Mouse (Mus musculus) neural tube, embryonic 13.5 days (tissue): ENCODE measurements around the gene Spryd3. TPM values are rescaled to one million over a fixed set of nuclear protein-coding genes. Genes with fewer than 3 reads are reported as not detected.

ENCODE experiments used
- ATAC-seq: fragments of 200-750 bp; cut with Nextera tagmentation; 2 replicates; pipeline ENCODE4 v1.8.0; 2017; ENCODE audit warnings: low read depth, mild to moderate bottlenecking, moderate TSS enrichment, moderate library complexity
- H3K27ac ChIP-seq: fragments of 300-500 bp; sonication (generic); replicated peaks from 2 replicates; pipeline ENCODE4 v1.5.1; 2015; ENCODE audit warnings: moderate library complexity, mild to moderate bottlenecking, inconsistent platforms
- H3K27me3 ChIP-seq: fragments of 300-500 bp; sonication (generic); 2 replicates; pipeline ENCODE4 v1.6.1; 2015; ENCODE audit warnings: mild to moderate bottlenecking, inconsistent platforms
- H3K36me3 ChIP-seq: fragments of 300-500 bp; sonication (generic); 2 replicates; pipeline ENCODE4 v1.6.1; 2015; ENCODE audit warnings: mild to moderate bottlenecking, inconsistent platforms
- H3K4me1 ChIP-seq: fragments of 300-500 bp; sonication (generic); replicated peaks from 2 replicates; pipeline ENCODE4 v1.6.1; 2015; ENCODE audit warnings: inconsistent platforms
- H3K4me2 ChIP-seq: fragments of 300-500 bp; sonication (generic); 2 replicates; pipeline ENCODE4 v1.6.1; 2015; ENCODE audit warnings: inconsistent platforms, mild to moderate bottlenecking, moderate library complexity
- H3K4me3 ChIP-seq: fragments of 300-500 bp; sonication (generic); 2 replicates; pipeline ENCODE4 v1.5.1; 2015; ENCODE audit warnings: mild to moderate bottlenecking, inconsistent platforms
- H3K9ac ChIP-seq: fragments of 300-500 bp; sonication (generic); 2 replicates; pipeline ENCODE4 v1.6.1; 2015; ENCODE audit warnings: moderate library complexity, mild to moderate bottlenecking, inconsistent platforms
- H3K9me3 ChIP-seq: fragments of 300-500 bp; sonication (generic); 2 replicates; pipeline ENCODE4 v1.6.1; 2016; ENCODE audit warnings: inconsistent platforms
- WGBS: fragments of 180-500 bp; shearing (Covaris S2); methylation state at CpG from one replicate; pipeline ENCODE4 v1.1.7; 2015; 5-methylcytosine and 5-hydroxymethylcytosine counted together
- polyA plus RNA-seq: library from polyadenylated mRNA; unstranded; fragments of >200 nt; fragmentation: Nextera tagmentation; extraction: Ambion mirVana; gene quantifications from 2 replicates; pipeline ENCODE4 v1.2.1, GENCODE M21; 2015

Spryd3 gene
- 54.1 and 55.9 TPM in 2 replicates for polyA plus RNA-seq

GRCm38 (mm10) chr15:102136129-102136758, at the start of gene Spryd3:
Spryd3 (minus strand) TSS chr15:102136234.
- Histone ChIP-seq H3K9ac (peak within 1 kb of the TSS; percentile 89), H3K4me2 (peak within 1 kb of the TSS; percentile 87), H3K27me3 (no peaks in the 10 kb centered on the region), H3K36me3 (peaks cover 19% of the 10 kb centered on the region), H3K27ac (peak within 1 kb of the TSS; percentile 86), H3K4me3 (peak within 1 kb of the TSS; percentile 86), H3K9me3 (no peaks in the 10 kb centered on the region), H3K4me1 (peaks cover 23% of the 10 kb centered on the region)
- peak; percentile 99 for ATAC-seq
- under 1% methylated on average over 50 of the region's 50 CpGs for WGBS

DNA sequence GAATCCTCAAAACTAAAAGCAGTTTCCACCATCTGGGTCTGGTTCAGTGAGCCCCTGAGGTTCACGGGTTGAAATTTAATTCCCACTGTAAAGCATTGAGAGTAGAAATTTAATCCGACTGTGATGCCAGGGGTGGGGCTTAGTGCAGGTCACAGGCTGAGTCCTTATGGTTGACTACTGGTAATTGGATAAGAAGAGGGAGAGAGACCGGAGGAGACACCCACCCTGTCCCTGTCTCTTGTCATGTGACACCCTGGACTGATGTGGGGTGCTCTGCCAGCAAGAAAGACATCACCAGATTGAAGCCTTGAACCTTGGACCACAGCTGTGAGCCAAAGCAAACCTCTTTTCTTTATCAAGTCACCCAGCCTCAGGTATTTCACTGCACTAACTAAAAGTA, 47.0 kb upstream of the Spryd3 start:
- Histone ChIP-seq H3K4me1 (no peaks in the 10 kb centered on the region), H3K36me3 (peaks cover 27% of the 10 kb centered on the region), H3K4me2 (no peak overlapping the region), H3K4me3 (no peak overlapping the region), H3K9me3 (no peaks in the 10 kb centered on the region), H3K27ac (no peak overlapping the region), H3K9ac (no peak overlapping the region), H3K27me3 (no peaks in the 10 kb centered on the region)
- WGBS, result 85% methylated on average over 3 of the region's 3 CpGs
- no peak for ATAC-seq

GRCm38 (mm10) chr15:102179924-102180323, 43.9 kb upstream of the Spryd3 start:
- no peak overlapping the region for H3K9ac ChIP-seq
- WGBS, result 89% methylated on average over 14 of the region's 14 CpGs
- H3K4me1 ChIP-seq, result no peaks in the 10 kb centered on the region
- ATAC-seq, result no peak
- H3K27me3 ChIP-seq, result no peaks in the 10 kb centered on the region
- H3K36me3 ChIP-seq, result peaks cover 26% of the 10 kb centered on the region
- no peaks in the 10 kb centered on the region for H3K9me3 ChIP-seq
- H3K4me3 ChIP-seq, result no peak overlapping the region
- no peak overlapping the region for H3K4me2 ChIP-seq
- H3K27ac ChIP-seq, result no peak overlapping the region

GRCm38 (mm10) chr15:102179106-102179505, 43.1 kb upstream of the Spryd3 start:
- Histone ChIP-seq H3K4me3 (no peak overlapping the region), H3K4me1 (no peaks in the 10 kb centered on the region), H3K4me2 (no peak overlapping the region), H3K9me3 (no peaks in the 10 kb centered on the region), H3K27me3 (no peaks in the 10 kb centered on the region), H3K36me3 (peaks cover 21% of the 10 kb centered on the region), H3K9ac (no peak overlapping the region), H3K27ac (no peak overlapping the region)
- 78% methylated on average over 9 of the region's 9 CpGs for WGBS
- ATAC-seq, result no peak

DNA sequence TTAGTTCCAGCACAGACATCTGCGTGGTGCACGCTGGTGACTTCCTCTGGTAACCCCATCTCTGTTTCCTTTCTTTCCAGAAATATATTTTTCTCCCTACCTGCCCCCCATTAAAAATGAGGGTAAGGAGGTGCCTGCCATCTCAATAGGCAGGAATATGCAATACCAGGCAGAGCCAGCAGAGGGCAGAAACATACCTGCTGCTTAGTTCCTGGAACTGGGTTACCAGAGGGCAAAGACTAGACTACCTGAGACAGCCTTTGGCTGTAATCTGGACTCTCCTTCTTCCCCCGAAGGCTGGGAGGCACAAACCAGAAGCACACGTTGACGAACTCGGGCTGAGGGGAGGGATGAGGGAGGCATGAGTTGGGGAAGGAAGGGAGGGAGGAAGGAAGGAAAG, 42.2 kb upstream of the Spryd3 start:
- Histone ChIP-seq H3K4me1 (no peaks in the 10 kb centered on the region), H3K4me2 (no peak overlapping the region), H3K27ac (no peak overlapping the region), H3K9ac (no peak overlapping the region), H3K9me3 (no peaks in the 10 kb centered on the region), H3K36me3 (peaks cover 16% of the 10 kb centered on the region), H3K27me3 (no peaks in the 10 kb centered on the region), H3K4me3 (no peak overlapping the region)
- WGBS, result 22% methylated on average over 6 of the region's 6 CpGs
- ATAC-seq, result 0 out of 2 replicates have a peak, but pooled peaks have one; percentile 32

DNA sequence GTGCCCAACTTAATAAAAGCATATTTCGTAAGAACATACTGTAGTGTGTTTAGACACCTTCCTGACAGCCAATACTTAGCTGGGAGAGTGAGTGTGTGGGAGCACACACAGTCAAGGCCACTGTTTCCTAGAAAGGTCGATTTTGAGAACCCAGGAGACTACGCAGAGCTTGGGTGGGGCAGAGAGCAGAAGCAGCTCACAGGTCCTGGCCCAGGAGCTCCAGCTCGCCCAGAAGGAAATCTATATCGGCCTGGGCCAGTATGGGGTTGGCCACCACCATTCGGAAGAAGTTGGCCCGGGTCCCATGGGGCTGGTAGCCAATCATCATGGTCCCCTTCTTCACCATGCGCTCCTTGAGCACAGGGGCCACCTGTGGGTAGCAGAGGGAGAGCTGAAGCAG, 41.4 kb upstream of the Spryd3 start:
- Histone ChIP-seq H3K27ac (no peak overlapping the region), H3K4me2 (no peak overlapping the region), H3K4me1 (no peaks in the 10 kb centered on the region), H3K27me3 (no peaks in the 10 kb centered on the region), H3K36me3 (peaks cover 13% of the 10 kb centered on the region), H3K9ac (no peak overlapping the region), H3K4me3 (no peak overlapping the region), H3K9me3 (no peaks in the 10 kb centered on the region)
- ATAC-seq, result no peak
- WGBS, result 87% methylated on average over 8 of the region's 8 CpGs

GRCm38 (mm10) chr15:102176571-102177316, 40.7 kb upstream of the Spryd3 start:
- no peak overlapping the region for H3K27ac ChIP-seq
- no peaks in the 10 kb centered on the region for H3K4me1 ChIP-seq
- H3K27me3 ChIP-seq, result no peaks in the 10 kb centered on the region
- H3K9me3 ChIP-seq, result no peaks in the 10 kb centered on the region
- 89% methylated on average over 7 of the region's 7 CpGs for WGBS
- no peak overlapping the region for H3K4me3 ChIP-seq
- ATAC-seq, result no peak
- H3K4me2 ChIP-seq, result no peak overlapping the region
- no peak overlapping the region for H3K9ac ChIP-seq
- peaks cover 13% of the 10 kb centered on the region for H3K36me3 ChIP-seq

DNA sequence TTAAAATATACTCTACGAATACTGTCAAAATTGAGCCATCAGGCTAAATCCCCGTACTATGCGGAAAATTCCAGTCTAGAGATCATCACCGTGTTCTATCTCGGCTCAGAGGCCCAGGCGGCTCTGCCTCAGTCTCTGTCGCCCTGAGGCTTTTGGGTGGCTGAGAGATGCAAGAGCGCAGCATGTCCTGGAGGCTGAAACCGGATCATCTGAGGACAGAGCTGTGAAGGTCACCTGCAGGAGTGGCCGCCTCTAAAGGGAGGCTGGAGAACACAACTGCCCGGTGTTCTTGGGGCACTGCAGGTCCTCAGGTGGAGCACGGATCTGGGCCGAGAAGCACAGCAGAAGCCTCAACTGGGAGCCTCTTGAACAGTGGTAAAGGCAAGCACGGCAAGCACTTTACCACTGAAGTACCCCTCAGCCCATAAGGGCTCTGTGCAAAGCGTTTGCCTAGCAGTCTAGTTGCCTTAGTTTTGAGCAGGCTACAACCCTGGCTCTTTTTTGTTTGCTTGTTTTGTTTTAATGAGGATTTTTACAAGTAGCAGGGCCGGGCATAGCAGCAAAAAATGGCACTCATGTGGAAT, 39.8 kb upstream of the Spryd3 start:
- no peak overlapping the region for H3K9ac ChIP-seq
- H3K4me1 ChIP-seq, result no peaks in the 10 kb centered on the region
- no peaks in the 10 kb centered on the region for H3K9me3 ChIP-seq
- no peak overlapping the region for H3K4me3 ChIP-seq
- H3K4me2 ChIP-seq, result no peak overlapping the region
- peaks cover 13% of the 10 kb centered on the region for H3K36me3 ChIP-seq
- no peaks in the 10 kb centered on the region for H3K27me3 ChIP-seq
- ATAC-seq, result no peak
- H3K27ac ChIP-seq, result no peak overlapping the region
- 90% methylated on average over 16 of the region's 16 CpGs for WGBS

DNA sequence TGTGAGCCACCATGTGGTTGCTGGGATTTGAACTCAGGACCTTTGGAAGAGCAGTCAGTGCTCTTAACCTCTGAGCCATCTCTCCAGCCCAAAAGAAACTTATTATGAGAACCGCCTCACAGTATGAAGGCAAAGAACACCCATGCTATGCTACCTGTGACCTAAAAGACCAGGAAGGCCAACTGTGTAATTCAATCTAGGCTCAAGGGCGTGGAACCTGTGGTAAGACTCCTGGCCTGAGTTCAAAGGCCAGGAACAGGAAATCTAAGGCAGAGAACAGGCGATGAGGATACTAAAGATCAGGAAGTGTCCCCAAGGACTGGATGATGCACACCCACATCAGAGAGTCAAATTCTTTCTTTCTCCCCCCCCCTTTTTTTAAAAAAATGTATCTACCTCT, 37.5 kb upstream of the Spryd3 start:
- Histone ChIP-seq H3K4me1 (no peaks in the 10 kb centered on the region), H3K27me3 (no peaks in the 10 kb centered on the region), H3K27ac (no peak overlapping the region), H3K4me2 (no peak overlapping the region), H3K36me3 (peaks cover 10% of the 10 kb centered on the region), H3K9ac (no peak overlapping the region), H3K4me3 (no peak overlapping the region), H3K9me3 (no peaks in the 10 kb centered on the region)
- 84% methylated on average over 3 of the region's 3 CpGs for WGBS
- no peak for ATAC-seq

DNA sequence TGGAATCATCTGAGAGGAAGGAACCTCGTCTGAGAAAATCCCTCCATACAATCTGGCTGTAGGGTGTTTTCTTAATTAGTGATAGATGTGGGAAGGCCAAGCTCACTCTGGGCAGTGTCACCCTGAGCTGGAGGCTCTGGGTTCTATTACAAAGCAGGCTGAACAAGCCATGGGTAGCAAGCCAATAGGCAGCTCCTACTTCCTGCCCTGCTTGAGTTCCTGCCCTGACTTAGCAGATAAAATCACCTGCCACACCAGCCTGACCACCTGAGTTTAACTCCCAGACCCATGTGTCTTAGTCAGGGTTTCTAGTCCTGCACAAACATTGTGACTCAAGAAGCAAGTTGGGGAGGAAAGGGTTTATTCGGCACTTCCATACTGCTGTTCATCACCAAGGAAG, 33.0 kb upstream of the Spryd3 start:
- no peak overlapping the region for H3K27ac ChIP-seq
- H3K9me3 ChIP-seq, result no peaks in the 10 kb centered on the region
- no peak overlapping the region for H3K9ac ChIP-seq
- no peaks in the 10 kb centered on the region for H3K27me3 ChIP-seq
- WGBS, result 68% methylated on average over 2 of the region's 2 CpGs
- H3K4me2 ChIP-seq, result no peak overlapping the region
- H3K36me3 ChIP-seq, result no peaks in the 10 kb centered on the region
- no peak for ATAC-seq
- no peak overlapping the region for H3K4me3 ChIP-seq
- H3K4me1 ChIP-seq, result no peaks in the 10 kb centered on the region

GRCm38 (mm10) chr15:102167620-102168021, 31.6 kb upstream of the Spryd3 start:
- ATAC-seq, result no peak
- Histone ChIP-seq H3K4me1 (no peaks in the 10 kb centered on the region), H3K27ac (no peak overlapping the region), H3K4me3 (no peak overlapping the region), H3K9me3 (no peaks in the 10 kb centered on the region), H3K4me2 (no peak overlapping the region), H3K36me3 (no peaks in the 10 kb centered on the region), H3K27me3 (no peaks in the 10 kb centered on the region), H3K9ac (no peak overlapping the region)
- WGBS, result 61% methylated on average over 6 of the region's 6 CpGs

DNA sequence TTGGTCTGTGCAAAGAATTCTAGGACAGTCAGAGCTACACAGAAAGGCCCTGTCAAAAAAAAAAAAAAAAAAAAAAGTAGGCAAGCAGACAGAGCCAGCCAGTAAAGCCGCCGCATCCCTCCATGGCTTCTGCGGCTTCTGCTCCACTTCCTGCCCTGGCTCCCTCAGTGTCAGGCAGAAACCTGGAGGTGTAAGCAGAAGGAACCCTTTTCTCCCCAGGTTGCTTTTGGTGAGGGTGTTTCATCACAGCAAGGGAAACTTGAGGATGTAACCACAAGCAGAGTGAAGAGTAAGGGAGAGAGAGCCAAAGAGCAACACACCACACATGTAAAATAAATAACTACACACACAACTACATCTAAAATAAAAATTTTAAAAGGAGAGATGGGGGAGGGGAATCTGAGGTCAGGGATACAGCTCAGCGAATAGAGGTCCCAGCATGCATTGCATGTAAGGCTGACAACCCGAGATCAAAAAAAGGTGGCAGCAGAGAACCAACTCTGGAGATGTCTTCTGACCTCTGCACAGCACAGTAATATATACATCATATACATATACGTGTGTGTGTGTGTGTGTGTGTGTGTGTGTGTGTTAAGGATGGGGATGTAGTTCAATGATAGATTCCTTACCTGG, 29.6 kb upstream of the Spryd3 start:
- no peak for ATAC-seq
- WGBS, result 63% methylated on average over 6 of the region's 6 CpGs

More for the DNA sequence above, 29.6 kb upstream of the Spryd3 start:
- no peak overlapping the region for H3K9ac ChIP-seq
- H3K36me3 ChIP-seq, result no peaks in the 10 kb centered on the region
- H3K4me3 ChIP-seq, result no peak overlapping the region
- H3K27ac ChIP-seq, result no peak overlapping the region
- no peaks in the 10 kb centered on the region for H3K27me3 ChIP-seq
- no peaks in the 10 kb centered on the region for H3K9me3 ChIP-seq
- no peak overlapping the region for H3K4me2 ChIP-seq
- no peaks in the 10 kb centered on the region for H3K4me1 ChIP-seq
